Mouse (Mus musculus) Patski (cell line): ENCODE measurements around the gene Cers1. TPM values are rescaled to one million over a fixed set of nuclear protein-coding genes. Genes with fewer than 3 reads are reported as not detected.
A peak's percentile ranks its signal among the peaks of the same experiment; 100 is the strongest.

Experiments used
- ATAC-seq: fragments of 100-300 bp; one replicate; pipeline ENCODE4 v1.8.0; 2021
- CTCF ChIA-PET: fragments of 350-600 bp; sonication (Branson Sonifier 250); formaldehyde crosslinking; loops from one replicate; lab custom pipeline; 2022; ENCODE audit warnings: inconsistent platforms; lab: Charles Lee
- POLR2A ChIA-PET: fragments of 350-600 bp; sonication (Branson Sonifier 250); formaldehyde crosslinking; loops from one replicate; lab custom pipeline; 2022; ENCODE audit warnings: antibody characterized with exemption, inconsistent platforms; lab: Charles Lee
- DNase-seq: peaks from one replicate; pipeline ENCODE4 v3.0.0-alpha.2; 2011; ENCODE audit warnings: low read depth, low spot score
- H3K27me3 ChIP-seq: fragments of 371-371 bp; one replicate; pipeline ENCODE4 v1.5.1; 2021
- CTCF ChIP-seq: fragments of 100-300 bp; IDR thresholded peaks from one replicate; pipeline ENCODE4 v1.5.1; 2021
- in situ Hi-C: fragments of 300-500 bp; cut with MboI; formaldehyde crosslinking; loops from 3 replicates; pipeline ENCODE4 v1.11.1; 2018; ENCODE audit warnings: low pct_unique_long_range_greater_than_20kb, mixed read lengths
- polyA plus RNA-seq: library from polyadenylated mRNA; unstranded; gene quantifications from one replicate; pipeline ENCODE4 v1.2.3, GENCODE M21; 2021

The Cers1 gene
- polyA plus RNA-seq, 1 experiment from 2014 or later = 2.5 TPM

GRCm38 (mm10) chr8:70282603-70283135, 32.9 kb upstream of the Cers1 start, which contains the start of gene Homer3:
Homer3 (plus strand) TSS chr8:70282827.
- H3K27me3 ChIP-seq = no peaks in the 10 kb centered on the region
- ChIA-PET POLR2A (interaction anchor here (0.6 to 1.3 kb wide), 2 partner anchors 45 to 48 kb away, joined by 3 read pairs; partner anchors contain the start of gene Armc6), CTCF (interaction anchor here (1.1 to 2.9 kb wide), 3 partner anchors 10 to 43 kb away, joined by 3 to 11 read pairs (median 6); no protein-coding TSS in a partner anchor)
- ATAC-seq (peak; percentile 81), DNase-seq (peak; percentile 31)
- in situ Hi-C loops = no loop called here
- TF ChIP-seq CTCF = no peak

- in situ Hi-C loops = no loop called here
- ATAC-seq (peak; percentile 23), DNase-seq (no peak)
- CTCF ChIA-PET = interaction anchor here (1.1 to 2.9 kb wide), 4 partner anchors 11 to 44 kb away, joined by 3 to 11 read pairs (median 4); no protein-coding TSS in a partner anchor
- H3K27me3 ChIP-seq = no peaks in the 10 kb centered on the region
- no peak for TF ChIP-seq CTCF
- POLR2A ChIA-PET = interaction anchor here (0.6 to 1.3 kb wide), 3 partner anchors 11 to 49 kb away, joined by 3 to 5 read pairs (median 3); partner anchors contain the start of gene Armc6
Observed at GRCm38 (mm10) chr8:70283136-70284077, 32.2 kb upstream of the Cers1 start.

DNA sequence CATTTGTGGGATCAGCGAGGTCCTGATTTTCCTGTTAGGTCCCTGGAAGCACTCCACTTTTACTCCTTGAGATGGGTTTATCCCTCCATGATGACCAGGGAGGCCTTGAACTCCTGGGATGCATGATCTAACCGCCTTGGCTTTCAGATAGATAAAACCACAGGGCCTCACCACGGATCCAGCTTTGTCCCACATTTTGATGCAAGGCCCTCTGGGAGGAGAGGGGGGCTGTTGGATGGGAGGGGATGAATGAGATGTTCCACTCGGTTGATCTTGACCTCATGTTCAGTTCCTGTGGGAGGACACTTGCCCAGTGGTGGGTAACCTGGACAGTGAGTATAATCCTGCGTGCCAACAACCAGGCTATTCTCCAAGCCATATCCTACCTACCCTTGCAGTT, 31.2 kb upstream of the Cers1 start:
- no peaks in the 10 kb centered on the region for H3K27me3 ChIP-seq
- in situ Hi-C loops = no loop called here
- ATAC-seq (no peak), DNase-seq (no peak)
- TF ChIP-seq CTCF = no peak
- ChIA-PET POLR2A (no interaction called here), CTCF (interaction anchor here (1.2 to 2.9 kb wide), 3 partner anchors 11 to 14 kb away, joined by 3 to 11 read pairs (median 6); no protein-coding TSS in a partner anchor)

DNA sequence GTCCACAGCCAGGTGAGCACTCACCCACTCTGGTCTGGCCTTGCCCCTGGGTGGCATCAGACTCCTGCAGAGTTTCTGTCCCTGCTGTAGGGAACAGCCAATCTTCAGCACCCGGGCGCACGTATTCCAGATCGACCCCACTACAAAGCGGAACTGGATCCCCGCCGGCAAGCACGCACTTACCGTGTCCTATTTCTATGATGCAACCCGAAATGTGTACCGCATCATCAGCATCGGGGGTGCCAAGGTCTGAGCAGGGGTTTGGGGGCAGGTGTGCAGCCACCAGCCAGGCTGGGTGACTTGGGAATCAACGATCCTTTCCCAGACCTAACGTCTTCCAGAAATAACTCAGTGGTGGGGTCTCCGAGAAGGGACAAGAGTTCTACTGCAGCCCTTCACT, 30.3 kb upstream of the Cers1 start:
- no peak for TF ChIP-seq CTCF
- DNase-seq (no peak), ATAC-seq (no peak)
- CTCF ChIA-PET = no interaction called here
- in situ Hi-C loops = no loop called here
- H3K27me3 ChIP-seq = no peaks in the 10 kb centered on the region
- POLR2A ChIA-PET = interaction anchor here (0.6 kb wide), 1 partner anchor 199 kb away, joined by 3 read pairs; no protein-coding TSS in a partner anchor

DNA sequence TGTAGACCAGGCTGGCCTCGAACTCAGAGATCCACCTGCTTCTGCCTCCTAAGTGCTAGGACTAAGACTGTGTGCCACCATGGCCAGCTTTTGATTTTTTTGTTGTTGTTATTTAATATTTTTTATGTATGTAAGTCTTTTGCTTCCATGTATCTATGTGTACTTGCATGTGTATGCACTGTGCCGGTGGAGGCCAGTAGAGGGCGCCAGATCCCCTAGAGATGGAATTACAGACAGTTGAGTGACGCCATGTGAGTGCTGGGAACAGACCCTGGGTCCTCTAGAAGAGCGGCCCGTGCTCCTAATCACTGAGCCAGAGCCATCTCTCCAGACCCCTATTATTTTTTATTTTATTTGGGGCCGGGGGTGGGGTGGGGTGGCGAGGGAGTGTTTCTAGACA, 28.8 kb upstream of the Cers1 start:
- DNase-seq = no peak
- H3K27me3 ChIP-seq = no peaks in the 10 kb centered on the region
- TF ChIP-seq CTCF = no peak
- in situ Hi-C loops = no loop called here
- ATAC-seq = no peak
- CTCF ChIA-PET = interaction anchor here (1.0 kb wide), 1 partner anchor 12 kb away, joined by 3 read pairs; no protein-coding TSS in a partner anchor
- POLR2A ChIA-PET = no interaction called here

GRCm38 (mm10) chr8:70293988-70294405, 21.6 kb upstream of the Cers1 start:
- no peak for TF ChIP-seq CTCF
- DNase-seq = no peak
- ChIA-PET POLR2A (interaction anchor here (1.5 kb wide), 1 partner anchor 10 kb away, joined by 5 read pairs; no protein-coding TSS in a partner anchor), CTCF (interaction anchor here (1.0 to 1.6 kb wide), 2 partner anchors 9 to 15 kb away, joined by 3 to 4 read pairs; no protein-coding TSS in a partner anchor)
- in situ Hi-C loops = no loop called here
- no peak for ATAC-seq
- H3K27me3 ChIP-seq = no peaks in the 10 kb centered on the region

GRCm38 (mm10) chr8:70300881-70301280, 14.7 kb upstream of the Cers1 start:
- no peak for TF ChIP-seq CTCF

GRCm38 (mm10) chr8:70302358-70302890, 13.2 kb upstream of the Cers1 start, which contains the start of the genes Ddx49 and Cope:
Ddx49 (minus strand) TSS chr8:70302489.
Cope (plus strand) TSS chr8:70302518.
- in situ Hi-C loops = no loop called here
- DNase-seq = peak; percentile 81
- ChIA-PET CTCF (interaction anchor here (1.3 kb wide), 1 partner anchor 8 kb away, joined by 4 read pairs; no protein-coding TSS in a partner anchor), POLR2A (interaction anchor here (0.6 to 0.9 kb wide), 3 partner anchors 14 to 286 kb away, joined by 3 to 5 read pairs (median 3); no protein-coding TSS in a partner anchor)
- no peaks in the 10 kb centered on the region for H3K27me3 ChIP-seq
- TF ChIP-seq CTCF = no peak
- peak; percentile 79 for ATAC-seq

More at GRCm38 (mm10) chr8:70300881-70301280, 14.7 kb upstream of the Cers1 start:
- DNase-seq (no peak), ATAC-seq (no peak)
- ChIA-PET POLR2A (no interaction called here), CTCF (no interaction called here)
- in situ Hi-C loops = no loop called here
- no peaks in the 10 kb centered on the region for H3K27me3 ChIP-seq

GRCm38 (mm10) chr8:70302901-70303300, 12.7 kb upstream of the Cers1 start:
- POLR2A ChIA-PET = interaction anchor here (0.6 kb wide), 2 partner anchors 201 to 286 kb away, joined by 3 to 5 read pairs; no protein-coding TSS in a partner anchor
- no peak for ATAC-seq
- TF ChIP-seq CTCF = no peak

More at GRCm38 (mm10) chr8:70302901-70303300, 12.7 kb upstream of the Cers1 start:
- CTCF ChIA-PET = interaction anchor here (1.3 kb wide), 1 partner anchor 9 kb away, joined by 4 read pairs; no protein-coding TSS in a partner anchor
- DNase-seq = no peak
- in situ Hi-C loops = no loop called here
- no peaks in the 10 kb centered on the region for H3K27me3 ChIP-seq
